Mouse (Mus musculus) embryonic fibroblast, embryonic 13.5 days (primary cell): ENCODE results near the gene Lrba. TPM values are rescaled to one million over a fixed set of nuclear protein-coding genes. Genes with fewer than 3 reads are reported as not detected.

Source experiments
- H3K27ac ChIP-seq: 2 replicates; pipeline ENCODE4 v1.5.1; 2012; ENCODE audit warnings: low read length, control low read depth, inconsistent platforms; ENCODE audit not compliant: insufficient read depth
- H3K4me1 ChIP-seq: 2 replicates; pipeline ENCODE4 v1.6.1; 2011; ENCODE audit warnings: low read length; ENCODE audit not compliant: control insufficient read depth, insufficient read depth
- H3K4me3 ChIP-seq: 2 replicates; pipeline ENCODE4 v1.5.1; 2011; ENCODE audit warnings: mild to moderate bottlenecking, control low read depth, low read length; ENCODE audit not compliant: insufficient read depth
- CTCF ChIP-seq: IDR thresholded peaks from 2 replicates; pipeline ENCODE4 v1.5.1; 2011; ENCODE audit warnings: mild to moderate bottlenecking, control low read depth, low read length, moderate library complexity, borderline replicate concordance; ENCODE audit not compliant: insufficient read depth
- POLR2A ChIP-seq: IDR thresholded peaks from 2 replicates; pipeline ENCODE4 v1.6.1; 2011; ENCODE audit warnings: low read depth, mild to moderate bottlenecking, control low read depth, low read length, moderate library complexity
- polyA plus RNA-seq: library from polyadenylated mRNA; stranded (reverse); fragments of >200 nt; gene quantifications from 2 replicates; pipeline ENCODE4 v1.2.4, GENCODE M21; 2011; ENCODE audit warnings: low read depth; ENCODE audit not compliant: missing spikeins, insufficient read length

The Lrba gene
- polyA plus RNA-seq, 1 experiment, result 17.8 TPM

DNA sequence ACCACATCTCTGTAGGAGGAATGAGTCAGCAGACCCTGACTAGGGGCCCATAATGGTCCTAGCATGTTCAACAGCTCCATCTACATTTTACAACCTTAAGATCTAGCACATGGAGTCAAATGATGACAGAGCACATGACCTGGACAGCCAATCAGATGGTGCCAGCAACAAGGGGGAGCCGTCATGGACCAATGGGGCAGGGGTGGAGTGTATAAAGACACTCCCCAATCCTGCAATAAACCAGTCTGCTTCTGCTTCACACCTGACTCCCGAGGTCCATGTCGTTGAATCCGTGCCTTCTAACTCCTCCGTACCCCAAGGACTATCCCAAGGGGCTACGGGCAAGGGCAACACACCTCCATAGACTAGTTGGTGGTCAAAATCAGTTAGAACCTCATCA, 594.9 kb downstream of the Lrba start:
- Histone ChIP-seq H3K27ac (no peak overlapping the region), H3K4me3 (no peak overlapping the region), H3K4me1 (no peaks in the 10 kb centered on the region)
- TF ChIP-seq POLR2A, result no peak
- no peak for TF ChIP-seq CTCF

GRCm38 (mm10) chr3:86820344-86820743, 595.9 kb downstream of the Lrba start:
- no peak for TF ChIP-seq CTCF
- no peak for TF ChIP-seq POLR2A
- H3K27ac ChIP-seq, result no peak overlapping the region
- no peak overlapping the region for H3K4me3 ChIP-seq
- no peaks in the 10 kb centered on the region for H3K4me1 ChIP-seq

DNA sequence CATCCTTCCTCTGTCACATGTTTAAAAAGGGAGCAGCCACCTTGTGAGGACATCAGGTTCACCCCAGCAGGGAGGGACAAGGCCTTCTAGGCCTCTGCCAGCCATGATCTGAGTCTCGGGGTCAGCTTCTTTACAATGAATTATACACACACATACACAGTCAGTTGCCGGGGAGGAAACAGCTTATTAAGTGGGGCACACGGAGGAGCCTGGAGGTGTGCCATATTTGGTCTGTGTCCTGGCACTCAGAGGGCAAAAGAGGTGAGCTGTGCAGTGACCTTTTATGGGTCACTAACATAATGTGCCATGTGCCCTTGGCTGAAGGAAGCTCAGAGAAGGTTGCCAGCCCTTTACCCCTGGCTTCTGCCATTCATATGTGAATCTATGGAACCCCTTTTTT, 596.9 kb downstream of the Lrba start:
- Histone ChIP-seq H3K4me3 (no peak overlapping the region), H3K4me1 (no peaks in the 10 kb centered on the region), H3K27ac (no peak overlapping the region)
- TF ChIP-seq POLR2A (no peak), CTCF (no peak)

DNA sequence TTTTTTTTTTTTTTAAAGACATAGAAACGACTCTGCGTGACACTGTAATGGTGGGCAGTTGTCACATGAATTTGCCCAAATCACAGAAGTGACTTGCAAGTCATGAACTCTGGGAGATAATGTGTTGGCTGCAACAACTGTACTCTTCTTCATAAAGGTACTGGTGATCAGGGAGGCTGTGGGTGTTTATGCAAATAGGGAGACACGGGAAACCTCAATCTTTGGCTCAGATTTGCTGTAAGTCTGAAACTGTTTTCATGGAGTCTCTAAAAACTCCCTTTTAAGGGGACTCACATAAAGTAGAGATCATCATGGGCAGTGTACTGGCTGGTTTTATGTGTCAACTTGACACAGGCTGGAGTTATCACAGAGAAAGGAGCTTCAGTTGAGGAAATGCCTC, 603.0 kb downstream of the Lrba start:
- TF ChIP-seq CTCF, result no peak
- TF ChIP-seq POLR2A, result no peak
- Histone ChIP-seq H3K27ac (no peak overlapping the region), H3K4me1 (no peaks in the 10 kb centered on the region), H3K4me3 (no peak overlapping the region)

GRCm38 (mm10) chr3:86832115-86832514, 607.6 kb downstream of the Lrba start:
- H3K4me3 ChIP-seq, result no peak overlapping the region
- no peaks in the 10 kb centered on the region for H3K4me1 ChIP-seq
- TF ChIP-seq POLR2A, result no peak
- no peak for TF ChIP-seq CTCF
- no peak overlapping the region for H3K27ac ChIP-seq

Other genes with a start within 250 kb of the Lrba start
- not detected in 2 replicates for gene Prss48, start 222.2 kb upstream of the Lrba start, polyA plus RNA-seq
- 1,770 and 1,788 TPM in 2 replicates for gene Rps3a1, start 82.0 kb upstream of the Lrba start, polyA plus RNA-seq